Mouse (Mus musculus) stomach, embryonic 16.5 days (tissue): Measurements from ENCODE around the gene Ppme1. TPM values are rescaled to one million over a fixed set of nuclear protein-coding genes. Genes with fewer than 3 reads are reported as not detected.

Experiments
- ATAC-seq: fragments of 200-750 bp; cut with Nextera tagmentation; 2 replicates; pipeline ENCODE4 v1.8.0; 2017; ENCODE audit warnings: moderate number of reproducible peaks, moderate TSS enrichment; ENCODE audit not compliant: insufficient read depth, low FRiP score
- H3K27ac ChIP-seq: fragments of 300-500 bp; sonication (generic); 2 replicates; pipeline ENCODE4 v1.5.1; 2014; ENCODE audit warnings: low read length
- H3K27me3 ChIP-seq: fragments of 300-500 bp; sonication (generic); 2 replicates; pipeline ENCODE4 v1.6.1; 2014; ENCODE audit warnings: low read length, control low read depth, mixed read lengths; ENCODE audit not compliant: control insufficient read depth, insufficient read depth
- H3K36me3 ChIP-seq: fragments of 300-500 bp; sonication (generic); 2 replicates; pipeline ENCODE4 v1.6.1; 2014; ENCODE audit warnings: low read length; ENCODE audit not compliant: control insufficient read depth, insufficient read depth
- H3K4me1 ChIP-seq: fragments of 300-500 bp; sonication (generic); 2 replicates; pipeline ENCODE4 v1.6.1; 2014; ENCODE audit warnings: low read length, control low read depth, mixed read lengths; ENCODE audit not compliant: control insufficient read depth, insufficient read depth
- H3K4me2 ChIP-seq: fragments of 300-500 bp; sonication (generic); 2 replicates; pipeline ENCODE4 v1.6.1; 2014; ENCODE audit warnings: low read depth, low read length, mixed read lengths
- H3K4me3 ChIP-seq: fragments of 300-500 bp; sonication (generic); replicated peaks from 2 replicates; pipeline ENCODE4 v1.5.1; 2014; ENCODE audit warnings: mild to moderate bottlenecking, low read length
- H3K9ac ChIP-seq: fragments of 300-500 bp; sonication (generic); 2 replicates; pipeline ENCODE4 v1.6.1; 2014; ENCODE audit warnings: low read length
- H3K9me3 ChIP-seq: fragments of 300-500 bp; sonication (generic); replicated peaks from 2 replicates; pipeline ENCODE4 v1.6.1; 2016; ENCODE audit warnings: low read length, control low read depth; ENCODE audit not compliant: control insufficient read depth
- WGBS: fragments of 180-500 bp; shearing (Covaris S2); extraction: QIAGEN DNeasy Blood & Tissue Kit; methylation state at CpG from one replicate; pipeline ENCODE4 v1.1.7; 2014; 5-methylcytosine and 5-hydroxymethylcytosine counted together
- polyA plus RNA-seq: library from polyadenylated mRNA; unstranded; fragments of >200 nt; fragmentation: Nextera tagmentation; extraction: Ambion mirVana; gene quantifications from 2 replicates; pipeline ENCODE4 v1.2.1, GENCODE M21; 2015

Ppme1 gene
- 42.2 and 46.5 TPM in 2 replicates for polyA plus RNA-seq

- H3K4me1 ChIP-seq: peaks cover 15% of the 10 kb centered on the region
- peak within 1 kb of the TSS; percentile 82 for H3K4me2 ChIP-seq
- peak; percentile 98 for ATAC-seq
- H3K36me3 ChIP-seq: no peaks in the 10 kb centered on the region
- H3K9ac ChIP-seq: peak within 1 kb of the TSS; percentile 75
- H3K27ac ChIP-seq: peak within 1 kb of the TSS; percentile 80
- peak within 1 kb of the TSS; percentile 77 for H3K4me3 ChIP-seq
- H3K9me3 ChIP-seq: no peaks in the 10 kb centered on the region
- no peaks in the 10 kb centered on the region for H3K27me3 ChIP-seq
- under 1% methylated on average over 54 of the region's 54 CpGs for WGBS
Measured at GRCm38 (mm10) chr7:100371495-100372451, at the start of gene Ppme1, which contains the start of gene C2cd3. Gene Ppme1, minus strand, starts transcription at chr7:100372307. Gene C2cd3, plus strand, starts transcription at chr7:100372233.

DNA sequence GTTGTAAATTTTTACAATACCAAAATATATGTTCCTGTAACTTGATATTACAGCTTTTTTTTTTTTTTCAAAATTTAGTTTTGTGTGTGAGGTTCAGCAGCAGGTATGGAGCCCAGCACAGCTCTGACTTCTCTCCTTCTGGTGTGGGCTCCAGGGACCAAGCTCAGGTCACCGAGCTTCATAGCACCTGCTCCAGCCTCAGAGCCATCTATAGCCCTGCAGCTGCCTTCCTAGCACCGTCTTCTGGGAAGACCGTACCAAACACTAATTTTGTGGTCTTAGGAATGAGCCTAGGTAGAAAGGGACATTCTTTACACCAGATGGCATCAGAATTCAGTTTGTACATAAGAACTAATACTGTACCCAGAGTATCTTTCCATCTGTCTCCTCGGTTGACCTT, 36.6 kb upstream of the Ppme1 start:
- H3K27ac ChIP-seq: no peak overlapping the region
- no peak overlapping the region for H3K4me3 ChIP-seq
- no peaks in the 10 kb centered on the region for H3K9me3 ChIP-seq
- WGBS: 83% methylated on average over 4 of the region's 4 CpGs
- no peak for ATAC-seq
- no peaks in the 10 kb centered on the region for H3K27me3 ChIP-seq
- H3K4me2 ChIP-seq: no peak overlapping the region
- H3K4me1 ChIP-seq: no peaks in the 10 kb centered on the region
- H3K9ac ChIP-seq: no peak overlapping the region
- peaks cover 20% of the 10 kb centered on the region for H3K36me3 ChIP-seq

DNA sequence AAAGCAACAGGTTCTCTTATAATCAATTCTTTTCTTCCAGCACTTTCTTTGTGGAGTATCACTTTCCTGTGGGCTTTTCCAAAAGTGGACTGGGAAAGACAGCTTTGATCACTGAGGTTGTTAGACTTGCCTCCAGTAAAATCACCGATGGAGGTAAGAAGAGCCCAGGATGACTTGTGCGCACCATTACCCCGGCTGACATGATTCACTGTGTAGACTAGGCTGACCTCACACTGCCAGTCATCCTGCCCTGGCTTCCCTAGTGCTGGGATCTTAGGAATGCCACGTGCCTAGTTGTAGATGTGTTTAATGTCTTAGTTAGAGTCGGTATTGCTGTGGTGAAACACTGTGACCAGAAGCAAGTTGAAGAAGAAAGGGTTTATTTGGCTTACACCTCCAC, 35.6 kb upstream of the Ppme1 start:
- no peak overlapping the region for H3K4me2 ChIP-seq
- H3K27ac ChIP-seq: no peak overlapping the region
- 96% methylated on average over 5 of the region's 5 CpGs for WGBS
- H3K4me3 ChIP-seq: no peak overlapping the region
- no peaks in the 10 kb centered on the region for H3K27me3 ChIP-seq
- peaks cover 20% of the 10 kb centered on the region for H3K36me3 ChIP-seq
- no peak for ATAC-seq
- H3K9me3 ChIP-seq: no peaks in the 10 kb centered on the region
- no peaks in the 10 kb centered on the region for H3K4me1 ChIP-seq
- H3K9ac ChIP-seq: no peak overlapping the region

- WGBS: 76% methylated on average over 4 of the region's 4 CpGs
- Histone ChIP-seq H3K4me1 (no peaks in the 10 kb centered on the region), H3K4me3 (no peak overlapping the region), H3K4me2 (no peak overlapping the region), H3K27ac (no peak overlapping the region), H3K27me3 (no peaks in the 10 kb centered on the region), H3K9me3 (no peaks in the 10 kb centered on the region), H3K9ac (no peak overlapping the region), H3K36me3 (peaks cover 12% of the 10 kb centered on the region)
- no peak for ATAC-seq
Measured at GRCm38 (mm10) chr7:100402715-100403114, 30.6 kb upstream of the Ppme1 start.

- H3K4me2 ChIP-seq: no peak overlapping the region
- H3K9me3 ChIP-seq: no peaks in the 10 kb centered on the region
- WGBS: 40% methylated on average over 4 of the region's 4 CpGs
- ATAC-seq: no peak
- no peaks in the 10 kb centered on the region for H3K36me3 ChIP-seq
- H3K27ac ChIP-seq: no peak overlapping the region
- no peaks in the 10 kb centered on the region for H3K4me1 ChIP-seq
- H3K27me3 ChIP-seq: no peaks in the 10 kb centered on the region
- no peak overlapping the region for H3K9ac ChIP-seq
- H3K4me3 ChIP-seq: no peak overlapping the region
Measured at GRCm38 (mm10) chr7:100400899-100401539, 28.9 kb upstream of the Ppme1 start.

DNA sequence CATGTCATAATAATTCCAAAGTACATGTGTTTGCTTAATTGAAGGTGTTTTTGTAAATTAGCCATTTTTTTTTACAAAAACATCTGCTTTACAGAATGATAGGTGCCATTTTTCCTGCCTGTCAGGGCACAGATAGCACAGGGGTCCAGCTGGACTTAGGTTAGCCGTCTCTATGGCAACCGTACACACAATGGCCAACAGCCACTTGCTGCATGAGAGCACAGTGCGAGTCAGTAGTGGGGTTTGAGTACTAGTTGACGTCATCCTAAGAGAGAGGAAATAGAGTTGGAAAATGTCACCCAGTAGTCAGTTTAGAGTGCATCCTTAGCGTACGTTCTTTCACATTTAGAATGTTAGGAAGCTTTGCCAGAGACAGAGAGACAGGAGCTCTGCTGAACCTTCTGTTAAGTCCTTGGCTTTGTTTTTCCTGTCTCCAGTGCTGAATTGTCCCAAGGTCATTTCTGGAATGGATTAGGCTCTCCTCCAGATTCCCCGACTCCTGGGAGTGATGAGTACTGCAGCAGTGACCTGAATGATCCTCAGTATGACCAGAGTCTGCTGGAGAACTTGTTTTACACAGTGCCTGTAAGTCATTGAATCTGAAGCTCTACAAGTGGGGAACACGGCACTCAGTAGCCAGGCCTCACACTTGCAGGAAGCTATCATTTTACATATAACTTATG, 27.3 kb upstream of the Ppme1 start:
- no peak overlapping the region for H3K4me2 ChIP-seq
- WGBS: 68% methylated on average over 8 of the region's 8 CpGs
- H3K36me3 ChIP-seq: 0 out of 2 replicates have a peak, but pooled peaks cover 4% of the 10 kb centered on the region
- ATAC-seq: no peak
- no peaks in the 10 kb centered on the region for H3K27me3 ChIP-seq
- no peak overlapping the region for H3K4me3 ChIP-seq
- no peaks in the 10 kb centered on the region for H3K4me1 ChIP-seq
- H3K9me3 ChIP-seq: no peaks in the 10 kb centered on the region
- H3K9ac ChIP-seq: no peak overlapping the region
- H3K27ac ChIP-seq: no peak overlapping the region

DNA sequence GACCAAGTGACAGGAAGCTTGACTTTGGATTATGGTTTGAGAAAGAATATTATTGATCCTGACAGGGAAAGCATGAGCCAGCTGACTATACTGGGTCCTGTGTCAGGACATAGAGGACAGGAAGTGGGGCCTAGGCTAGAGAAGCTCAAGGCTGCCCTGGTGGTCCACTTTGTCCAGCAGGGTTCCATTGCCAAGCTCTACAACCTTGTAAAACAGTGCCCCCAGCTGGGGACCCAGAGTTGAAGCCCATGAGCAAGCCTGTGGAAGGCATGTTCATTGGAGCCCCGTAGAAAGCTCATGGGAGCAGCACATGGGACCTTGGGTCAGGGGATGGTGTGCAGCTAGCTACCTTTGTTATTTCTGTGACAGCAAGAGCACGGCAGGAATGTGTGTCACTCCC, 20.2 kb upstream of the Ppme1 start:
- H3K4me1 ChIP-seq: no peaks in the 10 kb centered on the region
- 80% methylated on average over 2 of the region's 2 CpGs for WGBS
- H3K27ac ChIP-seq: no peak overlapping the region
- no peak for ATAC-seq
- H3K27me3 ChIP-seq: no peaks in the 10 kb centered on the region
- H3K36me3 ChIP-seq: 0 out of 2 replicates have a peak, but pooled peaks cover 9% of the 10 kb centered on the region
- no peak overlapping the region for H3K4me3 ChIP-seq
- H3K9ac ChIP-seq: no peak overlapping the region
- H3K4me2 ChIP-seq: no peak overlapping the region
- H3K9me3 ChIP-seq: no peaks in the 10 kb centered on the region

DNA sequence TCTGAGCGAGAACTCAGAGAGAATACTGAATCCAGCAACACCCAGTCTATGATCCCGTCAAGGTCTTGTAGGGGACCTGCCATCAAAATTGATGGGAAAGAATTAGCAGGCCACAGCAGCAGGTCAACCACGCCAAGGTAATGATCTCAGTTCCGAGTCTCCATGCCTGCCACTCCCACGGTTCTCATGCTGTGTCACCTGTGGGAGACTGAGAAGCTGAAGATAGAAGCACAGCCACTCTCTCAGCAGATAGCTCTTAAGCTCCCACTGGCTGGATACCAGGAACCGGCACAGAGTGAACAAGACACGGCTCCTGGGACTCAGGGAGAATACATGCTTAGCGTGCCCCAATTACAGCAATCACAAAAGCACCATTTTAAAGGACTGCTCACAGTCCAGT, 18.1 kb upstream of the Ppme1 start:
- Histone ChIP-seq H3K9me3 (no peaks in the 10 kb centered on the region), H3K36me3 (0 out of 2 replicates have a peak, but pooled peaks cover 8% of the 10 kb centered on the region), H3K27me3 (no peaks in the 10 kb centered on the region), H3K9ac (no peak overlapping the region), H3K27ac (no peak overlapping the region), H3K4me1 (no peaks in the 10 kb centered on the region), H3K4me3 (no peak overlapping the region), H3K4me2 (no peak overlapping the region)
- ATAC-seq: no peak
- 81% methylated on average over 8 of the region's 8 CpGs for WGBS
